Mouse (Mus musculus) ES-Bruce4 (cell line): ENCODE measurements around the gene Tspan10. TPM values are rescaled to one million over a fixed set of nuclear protein-coding genes. Genes with fewer than 3 reads are reported as not detected.

Source experiments
- H3K27ac ChIP-seq: 2 replicates; pipeline ENCODE4 v1.5.1; 2012; ENCODE audit warnings: low read length, inconsistent platforms; ENCODE audit not compliant: insufficient read depth
- H3K27me3 ChIP-seq: 2 replicates; pipeline ENCODE4 v1.6.1; 2012; ENCODE audit warnings: mild to moderate bottlenecking, low read length, inconsistent platforms; ENCODE audit not compliant: control insufficient read depth, poor library complexity, insufficient read depth, severe bottlenecking
- H3K36me3 ChIP-seq: 2 replicates; pipeline ENCODE4 v1.6.1; 2012; ENCODE audit warnings: inconsistent platforms, mild to moderate bottlenecking, low read length, moderate library complexity; ENCODE audit not compliant: control insufficient read depth, poor library complexity, insufficient read depth, severe bottlenecking
- H3K4me1 ChIP-seq: one replicate; pipeline ENCODE4 v1.8.1; 2011; ENCODE audit warnings: low read length; ENCODE audit not compliant: control insufficient read depth, insufficient read depth
- H3K4me3 ChIP-seq: 2 replicates; pipeline ENCODE4 v1.5.1; 2011; ENCODE audit warnings: low read depth, mild to moderate bottlenecking, low read length
- H3K9ac ChIP-seq: 2 replicates; pipeline ENCODE4 v1.6.1; 2012; ENCODE audit warnings: low read depth, mild to moderate bottlenecking, inconsistent platforms; ENCODE audit not compliant: poor library complexity, severe bottlenecking
- H3K9me3 ChIP-seq: replicated peaks from 2 replicates; pipeline ENCODE4 v1.6.1; 2012; ENCODE audit warnings: mild to moderate bottlenecking, low read length, inconsistent platforms; ENCODE audit not compliant: control insufficient read depth, poor library complexity, insufficient read depth, severe bottlenecking
- CTCF ChIP-seq: IDR thresholded peaks from one replicate; pipeline ENCODE4 v1.8.1; 2011; ENCODE audit warnings: low read depth, low read length
- EP300 ChIP-seq: IDR thresholded peaks from 2 replicates; pipeline ENCODE4 v1.6.1; 2011; ENCODE audit warnings: low read depth, low read length; ENCODE audit not compliant: insufficient read depth
- POLR2A ChIP-seq: IDR thresholded peaks from one replicate; pipeline ENCODE4 v1.8.1; 2011; ENCODE audit warnings: low read length; ENCODE audit not compliant: insufficient read depth
- polyA plus RNA-seq: library from polyadenylated mRNA; stranded (reverse); fragments of >200 nt; gene quantifications from 2 replicates; pipeline ENCODE4 v1.2.4, GENCODE M21; 2011; ENCODE audit warnings: low read depth; ENCODE audit not compliant: missing spikeins, insufficient read depth, insufficient read length

The Tspan10 gene
- polyA plus RNA-seq, 1 experiment = not detected

- Histone ChIP-seq H3K27ac (no peak overlapping the region), H3K36me3 (peaks cover 24% of the 10 kb centered on the region), H3K4me3 (no peak overlapping the region), H3K4me1 (peaks cover 2% of the 10 kb centered on the region), H3K9me3 (no peaks in the 10 kb centered on the region), H3K27me3 (no peaks in the 10 kb centered on the region), H3K9ac (no peak overlapping the region)
- TF ChIP-seq EP300 (no peak), POLR2A (no peak), CTCF (no peak)
Measured at GRCm38 (mm10) chr11:120492878-120493203, 50.4 kb downstream of the Tspan10 start.

- Histone ChIP-seq H3K9me3 (no peaks in the 10 kb centered on the region), H3K27me3 (no peaks in the 10 kb centered on the region), H3K27ac (no peak overlapping the region), H3K9ac (no peak overlapping the region), H3K4me1 (peaks cover 2% of the 10 kb centered on the region), H3K4me3 (no peak overlapping the region), H3K36me3 (peaks cover 19% of the 10 kb centered on the region)
- TF ChIP-seq CTCF (no peak), EP300 (no peak), POLR2A (no peak)
Measured at GRCm38 (mm10) chr11:120493351-120493750, 50.9 kb downstream of the Tspan10 start.

GRCm38 (mm10) chr11:120493911-120494310, 51.5 kb downstream of the Tspan10 start:
- Histone ChIP-seq H3K27me3 (no peaks in the 10 kb centered on the region), H3K36me3 (peaks cover 14% of the 10 kb centered on the region), H3K4me1 (peaks cover 2% of the 10 kb centered on the region), H3K9ac (no peak overlapping the region), H3K9me3 (no peaks in the 10 kb centered on the region), H3K4me3 (no peak overlapping the region), H3K27ac (no peak overlapping the region)
- no peak for TF ChIP-seq EP300
- TF ChIP-seq CTCF = no peak
- TF ChIP-seq POLR2A = no peak

Other genes with a start within 250 kb of the Tspan10 start
- 21.2 and 21.6 TPM in 2 replicates for gene Bahcc1, start 209.7 kb upstream of the Tspan10 start, polyA plus RNA-seq
- 2,484 and 2,505 TPM in 2 replicates for gene Actg1, start 94.1 kb upstream of the Tspan10 start, polyA plus RNA-seq
- not detected in 2 replicates for gene Fscn2, start 81.1 kb upstream of the Tspan10 start, polyA plus RNA-seq
- gene Faap100, start 63.9 kb upstream of the Tspan10 start, polyA plus RNA-seq = 13.2 and 15.2 TPM in 2 replicates
- 66.9 and 77.2 TPM in 2 replicates for gene Nploc4, start 4.9 kb upstream of the Tspan10 start, polyA plus RNA-seq
- gene Pde6g, start 10.9 kb downstream of the Tspan10 start, polyA plus RNA-seq = 0.93 and 1.0 TPM in 2 replicates
- 5.8 and 6.1 TPM in 2 replicates for gene Oxld1, start 15.4 kb downstream of the Tspan10 start, polyA plus RNA-seq
- gene Ccdc137, start 15.5 kb downstream of the Tspan10 start, polyA plus RNA-seq = 15.0 and 16.1 TPM in 2 replicates
- gene Arl16, start 25.0 kb downstream of the Tspan10 start, polyA plus RNA-seq = 10.7 and 11.0 TPM in 2 replicates
- 83.6 and 90.5 TPM in 2 replicates for gene Mrpl12, start 42.0 kb downstream of the Tspan10 start, polyA plus RNA-seq
- gene Slc25a10, start 49.2 kb downstream of the Tspan10 start, polyA plus RNA-seq = 8.3 TPM in 2 replicates
- gene Gcgr, start 88.1 kb downstream of the Tspan10 start, polyA plus RNA-seq = 0.65 TPM in 1 of 2 replicates, not detected in the other
- 46.4 and 53.4 TPM in 2 replicates for gene Mcrip1, start 107.1 kb downstream of the Tspan10 start, polyA plus RNA-seq
- gene Ppp1r27, start 108.5 kb downstream of the Tspan10 start, polyA plus RNA-seq = not detected in 2 replicates
- gene P4hb, start 130.6 kb downstream of the Tspan10 start, polyA plus RNA-seq = 326 and 338 TPM in 2 replicates
- 269 and 298 TPM in 2 replicates for gene Arhgdia, start 139.0 kb downstream of the Tspan10 start, polyA plus RNA-seq
- 229 and 242 TPM in 2 replicates for gene Alyref, start 155.7 kb downstream of the Tspan10 start, polyA plus RNA-seq
- gene Anapc11, start 155.8 kb downstream of the Tspan10 start, polyA plus RNA-seq = 84.0 and 100 TPM in 2 replicates
- gene Npb, start 165.8 kb downstream of the Tspan10 start, polyA plus RNA-seq = not detected in 2 replicates
- gene Pcyt2, start 175.3 kb downstream of the Tspan10 start, polyA plus RNA-seq = 37.0 and 39.6 TPM in 2 replicates
- gene Sirt7, start 182.6 kb downstream of the Tspan10 start, polyA plus RNA-seq = 10.8 and 11.1 TPM in 2 replicates
- gene Mafg, start 191.0 kb downstream of the Tspan10 start, polyA plus RNA-seq = 48.0 and 53.0 TPM in 2 replicates
- gene Pycr1, start 201.1 kb downstream of the Tspan10 start, polyA plus RNA-seq = 41.7 and 55.3 TPM in 2 replicates
- not detected in 2 replicates for gene Myadml2, start 205.5 kb downstream of the Tspan10 start, polyA plus RNA-seq
- 2.3 and 5.1 TPM in 2 replicates for gene Notum, start 218.5 kb downstream of the Tspan10 start, polyA plus RNA-seq
- 46.5 and 50.8 TPM in 2 replicates for gene Aspscr1, start 230.3 kb downstream of the Tspan10 start, polyA plus RNA-seq